Mouse (Mus musculus): ENCODE measurements around the gene Tal1.

The Tal1 gene

GRCm38 (mm10) chr4:115119642-115120041 is 63.4 kb downstream of the Tal1 start:
- DNase-seq, result no peak

- DNase-seq, result no peak
Observed at GRCm38 (mm10) chr4:115121162-115121561, 64.9 kb downstream of the Tal1 start.

All from kidney, adult 18-20 months (tissue).